Mouse (Mus musculus) layer of hippocampus, adult 8-10 months (tissue): ENCODE measurements at regions not wholly inside any gene's neighbourhood (a gene's known extent, or its start where the extent isn't known, plus 50 kb on each side); places are given as distances from the start of the nearest gene placed in this dataset.
"Not testable (repeated sequence)": the region's sequence is repeated elsewhere in the genome, so short reads cannot be mapped to it uniquely, and the experiment has no call there.

Source experiments
- DNase-seq, 2 experiments: peaks; one replicate each; pipeline ENCODE4 v3.0.0; 2022; ENCODE audit warnings: low spot score in 2 of 2

DNA sequence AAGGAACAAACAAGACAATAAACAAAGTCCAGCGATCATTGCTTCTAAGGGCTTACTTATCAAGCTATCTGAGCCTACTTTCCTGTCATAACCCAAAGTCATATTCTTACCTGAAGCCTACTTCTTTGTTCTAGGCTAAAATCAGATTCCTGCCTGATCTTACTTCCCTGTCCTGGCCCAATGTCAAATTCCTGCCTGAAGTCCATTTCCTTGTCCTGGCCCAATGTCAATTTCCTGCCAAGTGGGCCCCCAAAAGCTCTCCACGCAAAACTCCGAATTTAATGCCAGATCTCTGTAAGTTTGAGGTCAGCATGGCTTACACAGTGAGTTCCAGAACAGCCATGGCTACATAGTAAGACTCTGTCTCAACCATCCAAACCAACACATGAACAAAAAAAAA lies 74.3 kb upstream of the Cwc22 start:
- no peak for DNase-seq

GRCm38 (mm10) chr2:78019916-78020315 lies 73.7 kb upstream of the Cwc22 start:
- DNase-seq: no peak

GRCm38 (mm10) chr2:78012441-78012840 lies 66.3 kb upstream of the Cwc22 start:
- DNase-seq: not testable (repeated sequence)

- DNase-seq: no peak
Measured at GRCm38 (mm10) chr2:78011821-78012220, 65.6 kb upstream of the Cwc22 start.

- no peak for DNase-seq
Measured at GRCm38 (mm10) chr2:78011051-78011800, 65.1 kb upstream of the Cwc22 start.

DNA sequence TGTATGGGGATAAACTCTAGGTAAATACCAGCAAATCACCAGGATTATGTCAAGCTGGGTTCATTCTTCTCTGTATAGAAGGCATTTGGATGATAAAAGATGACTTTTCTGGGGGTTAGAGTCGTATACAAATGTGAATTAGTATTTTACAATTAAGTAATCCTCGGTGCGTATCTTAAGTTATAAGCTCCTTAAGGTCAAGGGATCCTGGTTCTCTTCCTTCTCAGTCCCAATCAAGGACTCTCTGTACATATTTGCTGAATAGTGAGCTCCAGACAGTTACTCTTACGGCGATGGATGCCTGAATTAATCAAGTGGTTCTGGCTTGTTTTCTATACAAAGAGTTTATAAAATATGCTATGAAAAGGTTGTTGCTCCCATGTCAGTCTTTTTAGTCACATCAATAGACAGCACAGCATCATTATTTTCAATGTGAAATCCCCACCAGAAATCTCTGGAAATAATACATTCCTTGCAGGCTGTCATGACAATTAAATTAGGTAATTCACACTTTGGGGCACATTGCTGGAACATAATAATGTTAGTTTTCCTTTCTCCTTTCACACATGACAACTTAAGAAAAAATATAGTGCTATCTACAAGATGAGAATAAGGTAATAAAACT lies 64.0 kb upstream of the Cwc22 start:
- DNase-seq: no peak

- DNase-seq: no peak
Measured at GRCm38 (mm10) chr2:78008094-78008493, 61.9 kb upstream of the Cwc22 start.

DNA sequence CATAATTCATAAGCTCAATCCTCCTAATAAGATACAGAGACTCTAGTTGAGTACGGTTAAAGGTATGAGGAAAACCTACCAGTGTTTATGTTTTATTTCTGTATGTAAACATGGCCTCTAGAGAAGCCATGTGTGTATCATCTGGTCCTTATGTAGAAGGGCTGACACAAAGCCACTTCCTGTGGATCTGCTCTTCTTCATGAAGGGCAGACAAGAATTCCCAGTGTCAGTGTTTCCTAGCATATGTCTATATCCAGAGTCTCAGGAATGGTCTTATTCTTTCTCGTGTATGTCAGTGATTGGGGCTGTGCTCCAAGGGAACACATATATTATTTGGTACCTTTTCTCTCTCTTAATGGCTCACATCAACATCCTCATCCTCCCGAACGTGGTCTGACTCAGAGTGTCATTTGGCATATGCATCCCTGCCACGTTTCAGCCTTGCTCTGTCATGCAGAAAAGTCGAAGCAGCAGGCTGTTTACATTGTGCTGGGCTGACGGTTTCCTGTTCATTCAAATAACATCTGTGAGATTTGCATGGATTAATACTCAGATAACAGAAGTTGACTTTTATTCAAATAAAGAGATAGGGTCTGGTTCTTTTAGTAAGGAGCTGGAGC lies 59.3 kb upstream of the Cwc22 start:
- no peak for DNase-seq

DNA sequence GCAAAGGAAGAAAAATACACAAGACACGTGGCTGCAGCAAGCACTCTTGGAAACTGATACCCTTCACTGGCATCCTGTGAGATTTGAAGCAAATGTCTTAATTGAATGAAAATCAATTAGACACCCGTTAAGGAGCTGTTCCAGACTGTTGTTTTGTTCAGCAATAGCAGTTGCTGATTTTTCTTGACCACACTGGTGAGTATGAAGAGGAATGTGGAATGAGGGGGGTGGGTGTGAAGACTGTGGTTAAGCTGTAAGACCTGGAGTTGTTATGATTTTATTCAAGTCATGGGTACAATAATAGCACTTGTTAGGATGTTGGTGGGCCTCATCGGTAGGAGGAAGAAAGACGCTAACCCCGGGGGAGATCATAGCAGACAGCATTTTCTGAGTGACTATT lies 58.3 kb upstream of the Cwc22 start:
- DNase-seq: no peak
